In genomic region chr10:126986541-126986961, GRCm38 (mm10) we compare ENCODE assay signal across 9 mouse cellular contexts. TPM values are rescaled to one million over a fixed set of nuclear protein-coding genes. Genes with fewer than 3 reads are reported as not detected.
DNase-seq lines count a peak whose midpoint lies in the region; ATAC-seq lines count a peak whose summit lies in the region.
"Had no signal": no experiment of that assay in that cellular context is flagged by ENCODE, and none has a peak within 500 bp of the region (broad histone marks: within the 10 kb centered on the region; RNA-seq: fewer than 3 reads in every experiment).

No protein-coding gene starts in this region.

- intact Hi-C loops in heart, postnatal 10 days (cut with DNase I) = no loop called here

- H3K27me3 ChIP-seq in forebrain, embryonic 14.5 days (replicated peaks; ENCODE audit: control insufficient read depth, insufficient read depth, low read length) = no peaks in the 10 kb centered on the region

- H3K36me3 ChIP-seq in forebrain, embryonic 14.5 days (ENCODE audit: control insufficient read depth, insufficient read depth, low read length) = peaks cover 7% of the 10 kb centered on the region

- no peak overlapping the region for H3K4me3 ChIP-seq in forebrain, embryonic 14.5 days (ENCODE audit: low read depth, low read length)
- H3K4me3 ChIP-seq: myocyte had no signal

- H3K27ac ChIP-seq in forebrain, embryonic 14.5 days (ENCODE audit: low read depth, low read length) = peak overlapping the region; percentile 70

- H3K9me3 ChIP-seq in forebrain, embryonic 14.5 days (replicated peaks; ENCODE audit: control insufficient read depth, low read length) = no peaks in the 10 kb centered on the region

- no peak overlapping the region for H3K4me2 ChIP-seq in forebrain, embryonic 14.5 days (ENCODE audit: low read length)

- peak overlapping the region; percentile 8; the same call in 1 of the 2 replicates for H3K9ac ChIP-seq in forebrain, embryonic 14.5 days (ENCODE audit: low read length)

- peak; percentile 47 for ATAC-seq in forebrain, embryonic 14.5 days
- ATAC-seq in CD4-positive, CD25-positive, alpha-beta regulatory T cell, adult 4 months = no peak

- DNase-seq in 3134 (ENCODE audit: extremely low read depth, insufficient read length, low spot score) = peak; percentile 56
- DNase-seq in adrenal gland, postnatal 36 days = peak; percentile 88 to 90
- peak; percentile 82 for DNase-seq in forebrain, embryonic 14.5 days (ENCODE audit: low spot score)
- DNase-seq in heart, postnatal 10 days = peak; percentile 95 to 96
- peak; percentile 46 to 65 for DNase-seq in layer of hippocampus, adult 18-20 months (ENCODE audit: low spot score in 2 of 2)
- DNase-seq in lung, adult 18-20 months = peak; percentile 89 to 92
- DNase-seq in ovary, adult 18-20 months (ENCODE audit: low spot score) = peak; percentile 69

- H3K4me1 ChIP-seq in forebrain, embryonic 14.5 days (ENCODE audit: control insufficient read depth, insufficient read depth, low read length) = peaks cover 55% of the 10 kb centered on the region

- WGBS in forebrain, embryonic 14.5 days = 51% methylated on average over 4 of the region's 4 CpGs

RNA-seq across cellular contexts. Expression of gene Ctdsp2, which starts 8.0 kb away (rescaled TPM):
- total RNA-seq in adrenal gland, postnatal 36 days (2021) = 100 to 1,000 TPM; 102 to 158 TPM
- 30.2 and 34.5 TPM in 2 replicates for polyA plus RNA-seq in forebrain, embryonic 14.5 days (2014; fragmentation: Nextera tagmentation; extraction: Ambion mirVana)
- total RNA-seq in heart, postnatal 10 days (2021) = 100 to 1,000 TPM; 131 to 149 TPM
- 100 to 1,000 TPM; 108 to 115 TPM for total RNA-seq in layer of hippocampus, adult 18-20 months (2021)
- polyA plus RNA-seq in CD4-positive, CD25-positive, alpha-beta regulatory T cell, adult 4 months (2017; shearing (Covaris generic)) = 10 to 100 TPM; 35.4 to 37.8 TPM

RNA-seq across cellular contexts. Expression of gene Avil, which starts 14.0 kb away (rescaled TPM):
- total RNA-seq in adrenal gland, postnatal 36 days (2021) = 1 to 10 TPM; 2.7 to 4.5 TPM
- polyA plus RNA-seq in forebrain, embryonic 14.5 days (2014; fragmentation: Nextera tagmentation; extraction: Ambion mirVana) = 0.07 and 0.70 TPM in 2 replicates
- under 1 TPM; 0.14 to 0.17 TPM for total RNA-seq in heart, postnatal 10 days (2021)
- under 1 TPM; 0.25 to 0.77 TPM for total RNA-seq in layer of hippocampus, adult 18-20 months (2021)
- under 1 TPM; 0.11 to 0.20 TPM for polyA plus RNA-seq in CD4-positive, CD25-positive, alpha-beta regulatory T cell, adult 4 months (2017; shearing (Covaris generic))

RNA-seq across cellular contexts. Expression of gene Tsfm, which starts 44.1 kb away (rescaled TPM):
- total RNA-seq in adrenal gland, postnatal 36 days (2021) = 10 to 100 TPM; 64.4 to 71.3 TPM
- polyA plus RNA-seq in forebrain, embryonic 14.5 days (2014; fragmentation: Nextera tagmentation; extraction: Ambion mirVana) = 64.4 and 65.4 TPM in 2 replicates
- 10 to 100 TPM; 53.1 to 66.2 TPM for total RNA-seq in heart, postnatal 10 days (2021)
- 10 to 100 TPM; 28.0 to 29.0 TPM for total RNA-seq in layer of hippocampus, adult 18-20 months (2021)
- polyA plus RNA-seq in CD4-positive, CD25-positive, alpha-beta regulatory T cell, adult 4 months (2017; shearing (Covaris generic)) = 10 to 100 TPM; 38.2 to 54.1 TPM

RNA-seq across cellular contexts. Expression of gene Mettl1, which starts 54.7 kb away (rescaled TPM):
- 10 to 100 TPM; 20.1 to 21.4 TPM for total RNA-seq in adrenal gland, postnatal 36 days (2021)
- 21.4 and 22.3 TPM in 2 replicates for polyA plus RNA-seq in forebrain, embryonic 14.5 days (2014; fragmentation: Nextera tagmentation; extraction: Ambion mirVana)
- 1 to 10 TPM; 7.6 to 8.6 TPM for total RNA-seq in heart, postnatal 10 days (2021)
- 10 to 100 TPM; 11.2 to 12.6 TPM for total RNA-seq in layer of hippocampus, adult 18-20 months (2021)
- polyA plus RNA-seq in CD4-positive, CD25-positive, alpha-beta regulatory T cell, adult 4 months (2017; shearing (Covaris generic)) = 10 to 100 TPM; 29.9 to 30.2 TPM

RNA-seq across cellular contexts. Expression of gene Eef1akmt3, which starts 54.8 kb away (rescaled TPM):
- total RNA-seq in adrenal gland, postnatal 36 days (2021) = under 1 TPM; 0.30 to 0.53 TPM
- 0.06 TPM in 1 of 2 replicates, not detected in the other for polyA plus RNA-seq in forebrain, embryonic 14.5 days (2014; fragmentation: Nextera tagmentation; extraction: Ambion mirVana)
- under 1 TPM; 0.12 to 0.17 TPM for total RNA-seq in heart, postnatal 10 days (2021)
- total RNA-seq in layer of hippocampus, adult 18-20 months (2021) = under 1 TPM; 0.17 to 0.38 TPM
- polyA plus RNA-seq in CD4-positive, CD25-positive, alpha-beta regulatory T cell, adult 4 months (2017; shearing (Covaris generic)) = under 1 TPM in 1 of 2 experiments, not detected in 1; 0.38 TPM
